Mouse (Mus musculus) CH12.LX (cell line): Measurements from ENCODE around the gene Ly6g6d. TPM values are rescaled to one million over a fixed set of nuclear protein-coding genes. Genes with fewer than 3 reads are reported as not detected.
A peak's percentile ranks its signal among the peaks of the same experiment; 100 is the strongest.

Experiments used
- DNase-seq: peaks from one replicate; pipeline ENCODE4 v3.0.0-alpha.2; 2013; ENCODE audit errors: extremely low read depth
- H3K27ac ChIP-seq: 2 replicates; pipeline ENCODE4 v1.5.1; 2012; ENCODE audit warnings: low read depth, mild to moderate bottlenecking, control low read depth, moderate library complexity; ENCODE audit not compliant: insufficient read depth
- H3K27me3 ChIP-seq: replicated peaks from 2 replicates; pipeline ENCODE3; 2012; ENCODE audit warnings: inconsistent platforms
- H3K36me3 ChIP-seq, 2 experiments: replicated peaks in 1 of 2; 2 replicates each; pipeline versions ENCODE3 to v1.6.1; 2012; ENCODE audit warnings: inconsistent platforms in 1 of 2, low read length in 1 of 2, mild to moderate bottlenecking in 1 of 2, mixed read lengths in 1 of 2, moderate library complexity in 1 of 2; ENCODE audit not compliant: control insufficient read depth in 1 of 2, insufficient read depth in 1 of 2
- H3K4me1 ChIP-seq, 2 experiments: 2 replicates each; pipeline ENCODE4 v1.6.1; 2012; ENCODE audit warnings: inconsistent platforms in 1 of 2, moderate library complexity in 1 of 2; ENCODE audit not compliant: insufficient read depth in 2 of 2, control insufficient read depth in 1 of 2
- H3K4me2 ChIP-seq: 2 replicates; pipeline ENCODE4 v1.6.1; 2012; ENCODE audit warnings: low read depth, mild to moderate bottlenecking, control low read depth; ENCODE audit not compliant: poor library complexity, insufficient read depth, severe bottlenecking
- H3K4me3 ChIP-seq, 3 experiments: fragments of 150-350 bp in 1 of 3; sonication (generic) in 1 of 3; replicated peaks in 1 of 3; 2 replicates each; pipeline versions ENCODE3 to v1.5.1; 2011 to 2012; ENCODE audit warnings: low read depth in 2 of 3, low read length in 2 of 3, mild to moderate bottlenecking in 2 of 3, moderate library complexity in 2 of 3, control low read depth in 1 of 3, improper control_type of control experiment in 1 of 3, inconsistent platforms in 1 of 3, mixed read lengths in 1 of 3; ENCODE audit not compliant: poor library complexity in 1 of 3
- H3K79me2 ChIP-seq: replicated peaks from 2 replicates; pipeline ENCODE4 v1.6.1; 2012; ENCODE audit warnings: mild to moderate bottlenecking, moderate library complexity; ENCODE audit not compliant: control insufficient read depth, poor library complexity, insufficient read depth, severe bottlenecking; ENCODE audit errors: extremely low read depth
- H3K9ac ChIP-seq: 2 replicates; pipeline ENCODE4 v1.6.1; 2012; ENCODE audit warnings: low read depth, mild to moderate bottlenecking, control low read depth, moderate library complexity; ENCODE audit not compliant: insufficient read depth
- H3K9me3 ChIP-seq: replicated peaks from 2 replicates; pipeline ENCODE3; 2012; ENCODE audit warnings: low read length, inconsistent platforms, mixed read lengths
- BHLHE40 ChIP-seq: IDR thresholded peaks from 2 replicates; pipeline ENCODE4 v1.6.1; 2011; ENCODE audit warnings: mild to moderate bottlenecking, low read depth, low read length, improper control_type of control experiment
- CHD1 ChIP-seq: IDR thresholded peaks from 2 replicates; pipeline ENCODE4 v1.6.1; 2012; ENCODE audit warnings: low read depth, low read length, improper control_type of control experiment, inconsistent platforms
- CHD2 ChIP-seq: IDR thresholded peaks from 2 replicates; pipeline ENCODE4 v1.6.1; 2011; ENCODE audit warnings: low read length, improper control_type of control experiment
- CTCF ChIP-seq, 2 experiments: IDR thresholded peaks in 1 of 2; conservative IDR thresholded peaks in 1 of 2; 2 replicates each; pipeline ENCODE4 v1.5.1; 2011 to 2012; ENCODE audit warnings: low read depth in 2 of 2, low read length in 2 of 2, improper control_type of control experiment in 1 of 2, inconsistent platforms in 1 of 2, mild to moderate bottlenecking in 1 of 2, moderate library complexity in 1 of 2
- E2F4 ChIP-seq: IDR thresholded peaks from 2 replicates; pipeline ENCODE4 v1.6.1; 2011; ENCODE audit warnings: low read depth, low read length, improper control_type of control experiment; ENCODE audit not compliant: insufficient replicate concordance
- ELF1 ChIP-seq: IDR thresholded peaks from 2 replicates; pipeline ENCODE4 v1.6.1; 2014; ENCODE audit warnings: low read depth, mild to moderate bottlenecking, inconsistent platforms, low read length, improper control_type of control experiment
- EP300 ChIP-seq: IDR thresholded peaks from 2 replicates; pipeline ENCODE4 v1.6.1; 2011; ENCODE audit warnings: low read length, improper control_type of control experiment
- ETS1 ChIP-seq: conservative IDR thresholded peaks from 2 replicates; pipeline ENCODE4 v1.6.1; 2012; ENCODE audit warnings: low read depth, mild to moderate bottlenecking, inconsistent platforms, low read length, improper control_type of control experiment, moderate library complexity
- HCFC1 ChIP-seq: IDR thresholded peaks from 2 replicates; pipeline ENCODE4 v1.6.1; 2012; ENCODE audit warnings: low read depth, mild to moderate bottlenecking, inconsistent platforms, low read length, improper control_type of control experiment
- IRF4 ChIP-seq: IDR thresholded peaks from 2 replicates; pipeline ENCODE4 v1.6.1; 2014; ENCODE audit warnings: low read depth, mild to moderate bottlenecking, inconsistent platforms, low read length, improper control_type of control experiment
- JUN ChIP-seq: IDR thresholded peaks from 2 replicates; pipeline ENCODE4 v1.6.1; 2011; ENCODE audit warnings: low read depth, mild to moderate bottlenecking, low read length, improper control_type of control experiment, moderate library complexity; ENCODE audit not compliant: insufficient read depth
- JUND ChIP-seq: conservative IDR thresholded peaks from 2 replicates; pipeline ENCODE4 v1.6.1; 2011; ENCODE audit warnings: low read depth, low read length, improper control_type of control experiment
- MAFK ChIP-seq: IDR thresholded peaks from 2 replicates; pipeline ENCODE4 v1.6.1; 2011; ENCODE audit warnings: low read length, improper control_type of control experiment; ENCODE audit not compliant: insufficient replicate concordance
- MAX ChIP-seq: IDR thresholded peaks from 2 replicates; pipeline ENCODE4 v1.6.1; 2011; ENCODE audit warnings: low read length, improper control_type of control experiment
- MAZ ChIP-seq: IDR thresholded peaks from 2 replicates; pipeline ENCODE4 v1.6.1; 2012; ENCODE audit warnings: low read depth, mild to moderate bottlenecking, inconsistent platforms, low read length, improper control_type of control experiment, moderate library complexity
- MXI1 ChIP-seq: IDR thresholded peaks from 2 replicates; pipeline ENCODE4 v1.6.1; 2011; ENCODE audit warnings: mild to moderate bottlenecking, low read depth, low read length, improper control_type of control experiment
- MYC ChIP-seq: IDR thresholded peaks from 2 replicates; pipeline ENCODE4 v1.6.1; 2011; ENCODE audit warnings: low read depth, mild to moderate bottlenecking, improper control_type of control experiment, low read length
- NELFE ChIP-seq: IDR thresholded peaks from 2 replicates; pipeline ENCODE4 v1.6.1; 2011; ENCODE audit warnings: low read depth, low read length, improper control_type of control experiment
- NRF1 ChIP-seq: IDR thresholded peaks from 2 replicates; pipeline ENCODE4 v1.6.1; 2014; ENCODE audit warnings: low read depth, mild to moderate bottlenecking, inconsistent platforms, low read length, improper control_type of control experiment, moderate library complexity
- POLR2A ChIP-seq: IDR thresholded peaks from 2 replicates; pipeline ENCODE4 v1.6.1; 2011; ENCODE audit warnings: low read depth, mild to moderate bottlenecking, improper control_type of control experiment, low read length
- POLR2AphosphoS2 ChIP-seq: IDR thresholded peaks from 2 replicates; pipeline ENCODE4 v1.6.1; 2011; ENCODE audit warnings: low read depth, low read length, improper control_type of control experiment
- RCOR1 ChIP-seq: conservative IDR thresholded peaks from 2 replicates; pipeline ENCODE4 v1.6.1; 2012; ENCODE audit warnings: low read depth, mild to moderate bottlenecking, inconsistent platforms, low read length, improper control_type of control experiment
- SIN3A ChIP-seq: IDR thresholded peaks from 2 replicates; pipeline ENCODE4 v1.6.1; 2012; ENCODE audit warnings: low read length, improper control_type of control experiment, inconsistent platforms
- SMC3 ChIP-seq: IDR thresholded peaks from 2 replicates; pipeline ENCODE4 v1.6.1; 2011; ENCODE audit warnings: low read depth, low read length, improper control_type of control experiment
- TBP ChIP-seq: conservative IDR thresholded peaks from 2 replicates; pipeline ENCODE4 v1.6.1; 2011; ENCODE audit warnings: low read depth, low read length, improper control_type of control experiment
- TCF12 ChIP-seq: IDR thresholded peaks from 2 replicates; pipeline ENCODE4 v1.6.1; 2014; ENCODE audit warnings: low read depth, mild to moderate bottlenecking, inconsistent platforms, low read length, improper control_type of control experiment
- USF2 ChIP-seq: conservative IDR thresholded peaks from 2 replicates; pipeline ENCODE4 v1.6.1; 2011; ENCODE audit warnings: low read depth, low read length, improper control_type of control experiment
- ZKSCAN1 ChIP-seq: IDR thresholded peaks from 2 replicates; pipeline ENCODE4 v1.6.1; 2012; ENCODE audit warnings: low read depth, inconsistent platforms, low read length, improper control_type of control experiment, borderline replicate concordance
- ZMIZ1 ChIP-seq: IDR thresholded peaks from 2 replicates; pipeline ENCODE4 v1.6.1; 2012; ENCODE audit warnings: low read depth, mild to moderate bottlenecking, inconsistent platforms, low read length, improper control_type of control experiment
- dilution Hi-C: fragments of 300-500 bp; cut with MboI; formaldehyde crosslinking; loops from 2 replicates; pipeline ENCODE4 v1.14.3; 2020; ENCODE audit warnings: low sequenced_read_pairs; ENCODE audit not compliant: extremely low pct_unique_long_range_greater_than_20kb, extremely low pct_ligation_motif_present
- in situ Hi-C: fragments of 300-500 bp; cut with MboI; formaldehyde crosslinking; loops from 3 replicates; pipeline ENCODE4 v1.14.3; 2019; ENCODE audit warnings: low sequenced_read_pairs, low pct_ligation_motif_present, low pct_unique_long_range_greater_than_20kb, mixed read lengths
- polyA plus RNA-seq: library from polyadenylated mRNA; unstranded; fragments of >175 nt; gene quantifications from 2 replicates; pipeline ENCODE4 v1.2.1, GENCODE M21; 2012; ENCODE audit warnings: low read depth; ENCODE audit not compliant: insufficient read length
- total RNA-seq, 2 experiments: library from RNA; depleted of rRNA; stranded (reverse); fragments of 300-350 nt in 1 of 2; fragments of >200 nt in 1 of 2; gene quantifications; 2 replicates each; pipeline ENCODE4 v1.2.3; 2012 to 2014

Ly6g6d gene
- total and polyA plus RNA-seq, 3 experiments, result 0.44 TPM; not detected in 2

DNA sequence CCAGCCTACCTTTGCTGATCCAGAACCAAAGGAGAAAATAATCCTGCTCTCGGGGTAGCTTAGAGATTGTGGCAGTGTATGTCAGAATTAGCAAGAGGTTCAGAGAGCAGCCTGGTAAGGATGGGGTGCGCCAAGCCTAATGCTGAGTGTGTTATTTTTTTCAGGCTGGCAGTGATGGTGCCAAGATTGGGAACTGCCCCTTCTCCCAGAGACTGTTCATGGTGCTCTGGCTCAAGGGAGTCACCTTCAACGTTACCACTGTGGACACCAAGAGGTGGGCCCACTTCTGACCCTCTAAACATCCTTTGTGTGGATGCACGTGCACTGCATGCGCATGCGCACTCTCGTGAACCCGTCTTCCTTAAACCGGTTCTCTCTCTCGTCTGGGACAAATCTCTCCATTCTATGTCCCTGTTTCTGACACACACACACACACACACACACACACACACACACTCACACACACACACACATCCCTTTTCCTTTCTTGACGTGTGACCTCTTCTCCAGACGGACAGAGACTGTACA lies 25.5 kb downstream of the Ly6g6d start:
- peak overlapping the region; percentile 79 to 94 (median 86) for H3K4me3 ChIP-seq
- no peaks in the 10 kb centered on the region for H3K27me3 ChIP-seq
- peaks cover 27% of the 10 kb centered on the region for H3K79me2 ChIP-seq
- TF ChIP-seq ELF1, result no peak
- TF ChIP-seq HCFC1, result no peak
- no peak for TF ChIP-seq MYC
- peak; percentile 31; the same call in 1 of the 2 replicates for TF ChIP-seq BHLHE40
- peak overlapping the region; percentile 55 for H3K9ac ChIP-seq
- no peak for DNase-seq
- in situ Hi-C loops (no loop called here), dilution Hi-C loops (no loop called here)
- H3K4me1 ChIP-seq, result peaks cover 9 to 26% of the 10 kb centered on the region in 2 experiments
- H3K9me3 ChIP-seq, result peaks cover 7% of the 10 kb centered on the region
- peaks cover 41 to 47% of the 10 kb centered on the region in 2 experiments for H3K36me3 ChIP-seq
- peak overlapping the region; percentile 58 for H3K4me2 ChIP-seq
- peak overlapping the region; percentile 96 for H3K27ac ChIP-seq

DNA sequence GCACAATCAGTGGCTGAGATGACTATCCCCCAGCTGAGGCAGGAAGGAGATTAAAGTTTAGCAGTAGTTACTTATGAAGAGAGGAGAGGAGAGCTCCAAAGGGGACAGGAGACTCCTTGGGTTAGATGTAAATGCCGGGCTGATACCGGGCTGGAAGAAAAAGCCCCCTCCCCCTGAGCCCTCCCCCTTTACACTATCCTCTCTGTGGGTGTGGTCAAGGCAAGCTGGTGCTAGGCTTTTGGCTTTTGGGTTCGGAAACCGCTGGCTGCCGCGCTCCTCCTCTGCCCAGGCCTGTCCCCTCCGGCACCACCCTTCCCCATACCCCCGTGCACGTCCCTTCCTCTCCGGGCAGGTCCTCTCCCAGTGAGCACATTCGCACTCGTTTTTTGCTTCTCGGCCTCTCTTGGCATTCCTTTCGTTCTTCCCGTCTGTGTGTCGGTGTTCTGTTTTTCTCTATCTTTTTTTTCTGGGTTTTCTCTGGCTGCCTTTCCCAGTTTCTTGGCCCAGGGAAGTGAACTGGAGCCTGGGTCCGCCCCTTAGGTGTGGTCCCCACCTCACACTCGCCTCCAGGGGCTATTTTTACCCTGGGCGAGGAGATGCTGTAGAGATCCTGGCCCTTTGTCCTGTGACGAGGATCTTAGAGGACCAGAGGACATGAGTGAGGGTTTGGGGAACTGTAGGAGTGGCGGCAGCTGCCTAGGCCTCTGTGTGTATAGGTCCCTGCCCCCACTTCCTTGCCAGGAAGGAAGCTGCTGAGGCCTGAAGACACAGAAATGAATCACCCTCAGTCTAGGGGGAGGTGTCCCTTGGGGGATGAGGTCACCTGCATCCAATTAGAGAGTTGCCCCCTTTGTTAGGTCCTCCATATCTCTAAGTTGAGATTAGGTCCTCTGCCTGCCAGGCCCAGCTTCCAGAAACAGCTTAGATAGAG lies 26.4 kb downstream of the Ly6g6d start:
- H3K4me1 ChIP-seq, result peaks cover 9 to 30% of the 10 kb centered on the region in 2 experiments
- peaks cover 34 to 40% of the 10 kb centered on the region in 2 experiments for H3K36me3 ChIP-seq
- peaks cover 27% of the 10 kb centered on the region for H3K79me2 ChIP-seq
- DNase-seq, result peak; percentile 99
- peak overlapping the region; percentile 79 to 94 (median 86) for H3K4me3 ChIP-seq
- dilution Hi-C loops, result no loop called here
- H3K9ac ChIP-seq, result peak overlapping the region; percentile 96
- peak overlapping the region; percentile 58 for H3K4me2 ChIP-seq
- H3K27ac ChIP-seq, result peak overlapping the region; percentile 96
- no peaks in the 10 kb centered on the region for H3K27me3 ChIP-seq
- peaks cover 7% of the 10 kb centered on the region for H3K9me3 ChIP-seq
- in situ Hi-C loops, result no loop called here
- TF ChIP-seq MAZ (peak; percentile 98), MAX (peak; percentile 80), USF2 (no peak), MXI1 (peak; percentile 82), EP300 (peak; percentile 97), NELFE (peak; percentile 85), ETS1 (peak; percentile 95), MYC (peak; percentile 77; the same call in 1 of the 2 replicates), SMC3 (peak; percentile 48; the same call in 1 of the 2 replicates), SIN3A (peak; percentile 98; the same call in 1 of the 2 replicates), TCF12 (peak; percentile 96), NRF1 (peak; percentile 41; the same call in 1 of the 2 replicates), RCOR1 (peak; percentile 94), CHD1 (peak; percentile 87; the same call in 1 of the 2 replicates), ZMIZ1 (peak; percentile 89), POLR2A (peak; percentile 83), POLR2AphosphoS2 (peak; percentile 87; the same call in 1 of the 2 replicates), JUND (peak; percentile 99), MAFK (peak; percentile 70), ZKSCAN1 (no peak; the same call in 1 of the 2 replicates), IRF4 (peak; percentile 99), CTCF (conservative IDR thresholded peaks at IDR 0.05 in 1 of 2, IDR thresholded peaks at IDR 0.05 in 1 of 2; ENCODE audit: low read depth in 2 of 2, low read length in 2 of 2) (no peak), JUN (peak; percentile 100), CHD2 (peak; percentile 96), TBP (peak; percentile 85), HCFC1 (peak; percentile 78), ELF1 (peak; percentile 84), E2F4 (0 out of 2 replicates have a peak, but pooled peaks have one; percentile 45), BHLHE40 (peak; percentile 86)
